Mouse (Mus musculus): ENCODE data around the gene Wwox.

Gene Wwox

GRCm38 (mm10) chr8:114911031-114911580, 471.7 kb downstream of the Wwox start:
- DNase-seq: no peak

GRCm38 (mm10) chr8:114923629-114924028, 484.2 kb downstream of the Wwox start:
- DNase-seq: peak; percentile 90

- no peak for DNase-seq
Measured at GRCm38 (mm10) chr8:114927412-114927811, 488.0 kb downstream of the Wwox start.

GRCm38 (mm10) chr8:114927917-114928316, 488.5 kb downstream of the Wwox start:
- no peak for DNase-seq

DNA sequence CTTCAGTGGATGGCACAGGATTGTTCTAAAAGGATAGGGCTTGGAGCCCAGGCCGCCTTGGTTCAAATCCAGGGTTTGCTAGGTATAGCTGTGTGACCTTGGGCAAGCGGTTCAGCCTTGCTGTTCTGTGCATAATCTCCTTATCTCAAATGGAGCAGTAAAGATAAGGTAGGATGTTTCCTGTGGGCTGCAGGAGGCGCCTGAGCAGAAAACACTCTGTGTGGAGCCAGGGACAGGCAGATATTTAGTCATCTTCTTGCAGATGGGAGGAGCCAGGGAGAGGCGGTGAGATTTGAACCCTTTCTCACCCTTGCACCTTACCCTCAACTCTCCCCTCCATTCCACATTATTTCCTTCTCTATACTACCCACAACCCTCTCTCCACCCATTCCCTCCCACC, 490.1 kb downstream of the Wwox start:
- DNase-seq: no peak

GRCm38 (mm10) chr8:114932071-114932630, 492.7 kb downstream of the Wwox start:
- no peak for DNase-seq

- DNase-seq: no peak
Measured at GRCm38 (mm10) chr8:114933248-114933647, 493.8 kb downstream of the Wwox start.

- no peak for DNase-seq
Measured at GRCm38 (mm10) chr8:114936887-114937286, 497.4 kb downstream of the Wwox start.

DNA sequence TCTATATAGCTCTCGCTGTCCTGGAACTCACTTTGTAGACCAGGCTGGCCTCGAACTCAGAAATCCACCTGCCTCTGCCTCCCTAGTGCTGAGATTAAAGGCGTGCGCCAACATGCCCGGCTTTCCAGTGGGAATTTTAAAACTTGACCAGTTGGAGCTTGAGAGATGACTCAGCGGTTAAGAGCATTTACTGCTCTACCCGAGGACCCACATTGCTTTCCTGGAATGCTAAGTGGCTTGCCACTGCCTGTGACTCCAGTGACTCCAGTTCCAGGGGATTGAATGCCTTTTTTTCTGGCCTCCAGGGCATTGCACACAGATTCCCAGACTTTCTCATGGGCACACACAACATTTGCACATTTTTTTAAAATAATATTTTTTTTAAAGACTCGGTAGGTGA, 499.9 kb downstream of the Wwox start:
- DNase-seq: no peak

DNA sequence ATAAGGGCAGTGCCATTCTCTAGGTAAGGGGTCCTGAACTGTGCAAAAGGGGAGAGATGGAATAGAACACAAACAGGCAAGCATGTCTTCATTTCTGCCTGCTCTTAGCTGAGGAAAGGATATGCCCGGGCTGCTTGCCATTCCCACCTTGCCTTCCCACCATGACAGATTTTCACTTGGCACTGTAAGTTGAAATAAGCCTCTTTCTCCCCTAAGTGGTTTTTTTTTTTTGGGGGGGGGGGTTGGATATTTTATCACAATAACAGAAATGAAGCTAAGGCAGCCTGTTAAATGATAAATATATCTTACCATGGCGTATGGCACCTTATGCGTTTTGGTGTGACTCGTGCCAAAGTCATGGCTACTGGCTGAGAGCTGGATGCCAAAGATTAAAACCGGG, 501.6 kb downstream of the Wwox start:
- no peak for DNase-seq

DNA sequence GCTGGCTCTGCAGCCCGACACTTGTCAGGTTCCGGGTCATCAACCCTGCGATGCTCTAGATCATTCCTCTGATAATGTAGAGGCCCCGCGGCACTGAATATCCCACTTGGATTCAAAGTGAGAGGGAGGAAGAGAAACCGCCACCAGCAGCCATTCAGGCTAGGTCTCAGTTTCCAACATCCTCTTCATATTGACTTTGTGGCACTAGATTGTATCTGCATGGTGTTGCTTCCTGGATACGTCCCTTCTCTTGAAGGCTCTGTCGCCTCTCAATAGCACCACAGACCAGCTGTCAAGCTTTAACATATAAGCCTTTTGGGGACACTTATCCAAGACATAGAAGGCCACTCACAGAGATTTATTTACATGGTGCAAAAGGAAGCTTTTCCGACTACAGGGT, 502.2 kb downstream of the Wwox start:
- no peak for DNase-seq

DNA sequence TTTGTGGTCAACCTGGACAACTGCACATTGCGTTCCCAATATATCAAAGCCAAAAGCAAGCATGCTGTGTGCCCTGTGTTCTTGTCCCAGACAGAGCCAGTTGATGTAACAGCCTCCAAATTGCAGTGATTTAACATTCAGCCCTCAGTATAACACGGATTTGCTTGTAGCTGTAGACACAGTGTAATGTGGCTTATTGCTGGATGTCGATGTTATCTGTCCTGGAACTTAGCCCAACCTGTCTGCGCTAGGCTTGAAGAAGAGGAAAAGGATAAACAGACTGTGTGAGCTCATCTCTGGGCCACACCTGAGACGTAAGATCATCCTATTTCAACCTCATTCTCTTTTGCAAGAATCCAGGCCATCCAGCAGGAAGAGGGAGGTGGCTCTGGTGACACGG, 508.5 kb downstream of the Wwox start:
- no peak for DNase-seq

DNA sequence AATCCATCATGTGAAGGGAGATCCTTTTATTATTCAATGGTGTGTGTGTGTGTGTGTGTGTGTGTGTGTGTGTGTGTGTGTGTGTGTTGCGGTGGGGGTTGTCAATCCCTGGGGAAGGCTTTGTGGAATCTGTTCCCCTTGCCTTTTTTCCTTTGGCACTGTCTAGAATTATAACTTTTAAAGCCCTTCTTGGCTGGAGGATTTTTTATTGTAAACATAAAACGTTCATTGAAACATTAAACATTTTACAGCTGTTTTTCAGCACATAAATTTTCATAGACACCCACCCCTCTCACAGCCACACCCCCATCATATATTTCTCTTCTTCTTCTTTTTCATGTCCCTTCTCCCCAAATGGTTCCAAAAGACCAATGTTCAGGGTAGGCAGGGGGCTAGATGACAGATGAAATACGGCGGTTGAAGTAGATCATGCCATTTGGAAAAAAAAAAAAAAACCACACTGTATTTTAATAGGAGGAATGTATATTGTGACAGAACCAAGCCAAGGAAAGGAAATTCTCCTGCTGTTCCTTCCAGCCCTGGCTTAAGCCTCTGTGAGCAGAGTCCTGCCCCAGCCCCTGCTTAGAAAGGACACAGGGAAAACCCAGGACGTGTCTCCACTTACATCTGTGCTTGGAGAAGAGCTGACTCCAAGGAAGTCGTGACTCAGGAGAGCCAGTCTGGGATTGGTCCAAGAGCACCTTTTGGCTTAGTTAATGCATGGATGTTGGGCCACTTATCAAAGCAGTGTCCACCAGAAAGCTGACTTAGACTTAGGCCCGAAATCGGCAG, 517.1 kb downstream of the Wwox start:
- no peak for DNase-seq

DNA sequence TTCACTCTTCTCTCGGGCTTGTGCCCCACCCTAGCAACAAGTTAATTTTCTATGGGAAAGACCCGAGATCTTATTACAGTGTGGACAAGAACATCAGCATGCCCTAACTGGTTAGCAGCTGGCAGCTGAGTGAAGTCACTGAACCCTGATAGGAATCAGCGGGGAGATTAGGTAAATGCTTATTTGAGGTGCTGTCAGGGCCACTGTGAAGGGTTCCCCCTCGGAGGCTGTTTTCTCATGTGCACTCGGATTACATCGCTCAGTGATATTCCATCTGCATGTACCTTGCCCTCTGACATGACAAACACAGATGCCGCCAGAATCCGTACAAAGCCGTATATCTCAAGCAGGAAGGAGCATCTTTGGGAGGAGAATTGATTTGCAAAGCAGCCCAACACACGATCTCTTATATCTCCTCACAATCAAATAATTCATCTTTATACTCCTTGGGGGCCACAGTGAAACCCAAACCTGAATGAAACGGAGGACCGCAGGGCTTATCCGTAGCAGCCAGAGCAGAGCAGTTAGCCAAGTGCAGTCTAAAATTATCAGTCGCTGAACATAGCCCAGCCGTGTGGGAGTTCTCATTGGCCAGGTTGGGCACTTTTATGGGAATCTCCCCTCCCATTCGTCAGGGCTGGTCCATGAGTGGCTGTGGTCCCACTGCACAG, 519.1 kb downstream of the Wwox start:
- no peak for DNase-seq

DNA sequence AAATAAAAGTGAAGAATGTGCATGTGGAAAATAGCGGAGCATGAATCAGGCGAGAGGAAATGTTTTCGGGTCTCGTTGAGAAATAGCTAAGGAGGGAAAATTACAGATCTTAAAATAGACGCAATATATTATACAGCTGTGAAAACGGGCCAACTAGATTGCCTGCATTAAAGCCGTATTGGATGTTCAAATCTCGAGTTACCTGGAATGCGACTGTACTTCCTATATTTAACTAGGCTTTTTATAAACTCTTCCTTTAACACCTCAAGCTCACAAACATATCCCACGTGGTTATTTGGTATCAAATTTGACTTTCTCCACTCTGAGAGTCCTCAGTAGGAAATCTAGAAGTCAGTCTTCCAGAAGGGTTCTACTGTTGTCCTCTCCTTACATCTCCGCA, 520.0 kb downstream of the Wwox start:
- DNase-seq: no peak

DNA sequence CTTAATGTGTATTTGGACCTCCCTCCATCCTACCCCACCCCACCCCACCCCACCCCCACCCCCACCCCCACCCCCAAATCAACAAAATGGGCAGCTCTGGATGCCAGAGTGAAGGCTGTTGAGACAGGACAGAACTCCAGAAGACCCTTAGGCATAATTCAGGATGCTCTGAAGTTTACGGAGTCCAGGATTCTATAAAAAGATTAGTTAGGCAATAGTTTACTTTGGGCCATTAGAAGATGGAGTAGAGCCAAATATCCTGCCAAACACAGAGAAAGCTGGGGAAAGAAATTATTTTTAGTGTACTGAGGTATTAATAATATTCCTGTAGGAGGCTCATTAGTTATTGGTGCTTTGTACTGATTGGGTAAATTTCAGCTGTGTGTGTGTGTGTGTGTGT, 523.0 kb downstream of the Wwox start:
- DNase-seq: no peak

DNA sequence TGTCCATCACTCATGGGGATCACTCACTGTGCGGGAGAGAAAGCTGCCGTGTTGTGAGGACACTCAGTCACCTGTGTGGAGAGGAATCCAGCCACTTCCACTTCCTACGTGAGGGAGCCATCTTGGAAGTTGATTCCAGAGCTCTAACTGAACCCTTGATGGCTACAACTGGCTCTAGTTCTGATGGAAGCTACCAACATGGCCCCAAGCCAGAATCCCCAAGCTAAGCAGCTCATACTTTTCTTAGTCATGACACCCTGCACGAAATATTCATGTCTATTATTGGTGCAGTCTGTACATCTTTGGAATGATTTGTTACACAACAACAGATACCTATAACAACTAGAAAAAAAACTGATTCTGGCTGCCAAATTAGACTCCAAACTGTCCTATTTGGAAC, 523.8 kb downstream of the Wwox start:
- DNase-seq: no peak

- no peak for DNase-seq
Measured at GRCm38 (mm10) chr8:114964206-114964605, 524.8 kb downstream of the Wwox start.

GRCm38 (mm10) chr8:114968842-114969241, 529.4 kb downstream of the Wwox start:
- DNase-seq: no peak

DNA sequence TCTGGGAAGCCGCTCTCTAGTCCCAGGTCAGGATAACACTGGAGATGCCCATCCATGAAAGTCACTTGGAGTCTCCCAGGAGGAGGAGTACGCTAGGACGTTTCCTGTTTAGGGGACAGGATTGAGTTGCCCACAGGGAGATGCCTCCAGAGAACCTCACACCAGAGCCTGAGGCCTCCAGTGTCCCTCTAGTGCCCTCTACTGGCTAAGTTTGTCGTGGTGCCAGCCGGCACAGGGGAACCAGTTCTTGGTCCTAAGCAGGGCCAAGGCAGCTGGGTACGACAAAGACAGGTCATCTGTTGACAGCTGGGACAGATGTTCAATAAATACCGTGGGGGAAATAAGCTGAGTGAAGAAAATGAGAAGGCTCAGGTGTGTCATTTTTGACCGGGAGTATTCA, 531.9 kb downstream of the Wwox start:
- peak; percentile 95 for DNase-seq

- DNase-seq: peak; percentile 93
Measured at GRCm38 (mm10) chr8:114973002-114973461, 533.6 kb downstream of the Wwox start.

GRCm38 (mm10) chr8:114974336-114974950, 535.0 kb downstream of the Wwox start:
- peak; percentile 92 for DNase-seq

DNA sequence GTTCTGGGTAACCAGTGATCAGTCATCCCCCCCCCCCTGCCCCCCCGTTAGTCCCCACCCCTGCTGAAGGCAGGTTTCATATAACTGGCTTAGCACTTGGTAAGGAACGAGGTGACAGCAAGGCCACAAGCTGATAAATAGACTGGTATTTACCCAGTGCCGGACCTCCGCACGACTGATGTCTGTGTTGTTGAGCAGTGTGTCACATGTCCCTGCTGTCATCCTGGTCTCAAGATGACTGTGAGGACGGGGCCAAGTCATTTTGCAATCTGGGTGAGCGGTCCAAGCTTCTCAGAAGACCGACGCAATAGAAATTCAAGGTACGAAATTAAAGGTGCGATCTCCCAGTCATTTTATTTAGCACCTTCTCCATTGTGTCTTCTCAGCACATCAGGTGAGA, 538.3 kb downstream of the Wwox start:
- DNase-seq: peak; percentile 94

Data from heart, adult 11 months (tissue).